Comparison of ENCODE assay signal across 9 mouse cellular contexts in genomic region chr9:25041665-25042064, GRCm38 (mm10). TPM values are rescaled to one million over a fixed set of nuclear protein-coding genes. Genes with fewer than 3 reads are reported as not detected.
DNase-seq lines count a peak whose midpoint lies in the region; ATAC-seq and TF ChIP-seq lines count a peak whose summit lies in the region.
"Had no signal": no experiment of that assay in that cellular context is flagged by ENCODE, and none has a peak within 500 bp of the region (broad histone marks: within the 10 kb centered on the region; RNA-seq: fewer than 3 reads in every experiment).

No protein-coding gene starts in this region.

- no peak overlapping the region for H3K9ac ChIP-seq in liver, adult 2 months (ENCODE audit: low read depth, low read length)
- H3K9ac ChIP-seq in neural tube, embryonic 15.5 days (replicated peaks): no peak overlapping the region
- H3K9ac ChIP-seq: lung, embryonic 15.5 days had no signal

- TF ChIP-seq POLR2A in liver, adult 2 months (IDR thresholded peaks at IDR 0.05; ENCODE audit: extremely low read depth, insufficient read depth, low read length): no peak
- TF ChIP-seq POLR2A in lung, adult 2 months (IDR thresholded peaks at IDR 0.05; ENCODE audit: borderline replicate concordance, extremely low read depth, low read depth, low read length): no peak

- peak; percentile 49 for DNase-seq in liver, adult 2 months (ENCODE audit: extremely low read depth, low read depth, low spot score)
- DNase-seq in liver (no peak), NIH3T3 (ENCODE audit: low read depth) (peak; percentile 80)
- DNase-seq in cerebellum, postnatal 14 days: peak; percentile 71 to 73
- DNase-seq in heart, postnatal 4 days: peak; percentile 57
- peak; percentile 4 for DNase-seq in lung, adult 2 months
- no peak for DNase-seq in testis, postnatal 14 days (ENCODE audit: low spot score)

- no peak overlapping the region for H3K4me3 ChIP-seq in liver, adult 2 months (ENCODE audit: insufficient read depth, low read depth, low read length)
- H3K4me3 ChIP-seq in lung, adult 2 months (replicated peaks; ENCODE audit: extremely low read depth, low read depth, low read length): no peak overlapping the region
- H3K4me3 ChIP-seq in neural tube, embryonic 15.5 days (replicated peaks): no peak overlapping the region
- H3K4me3 ChIP-seq: lung, embryonic 15.5 days had no signal

- no peaks in the 10 kb centered on the region for H3K27me3 ChIP-seq in liver, adult 2 months (ENCODE audit: control insufficient read depth, insufficient read depth, low read length)
- H3K27me3 ChIP-seq in neural tube, embryonic 15.5 days (replicated peaks): no peaks in the 10 kb centered on the region
- H3K27me3 ChIP-seq: lung, embryonic 15.5 days had no signal

- ATAC-seq in neural tube, embryonic 15.5 days (ENCODE audit: low FRiP score): 0 out of 2 replicates have a peak, but pooled peaks have one; percentile 28

- no peaks in the 10 kb centered on the region for H3K4me1 ChIP-seq in liver, adult 2 months (ENCODE audit: control insufficient read depth, insufficient read depth, low read length)
- no peaks in the 10 kb centered on the region for H3K4me1 ChIP-seq in lung, adult 2 months (ENCODE audit: control insufficient read depth, insufficient read depth, low read length)
- H3K4me1 ChIP-seq in neural tube, embryonic 15.5 days: peaks cover 7% of the 10 kb centered on the region
- H3K4me1 ChIP-seq: lung, embryonic 15.5 days had no signal

- H3K4me2 ChIP-seq in neural tube, embryonic 15.5 days: no peak overlapping the region
- H3K4me2 ChIP-seq: lung, embryonic 15.5 days had no signal

- WGBS in liver, adult 2 months: 27% methylated on average over 6 of the region's 6 CpGs
- 28% methylated on average over 6 of the region's 6 CpGs for WGBS in lung, adult 2 months
- WGBS in neural tube, embryonic 15.5 days: 27% methylated on average over 6 of the region's 6 CpGs

- H3K79me2 ChIP-seq in liver, adult 2 months (ENCODE audit: control insufficient read depth, insufficient read depth, low read length): no peaks in the 10 kb centered on the region

- no peaks in the 10 kb centered on the region for H3K9me3 ChIP-seq in neural tube, embryonic 15.5 days (replicated peaks)
- H3K9me3 ChIP-seq: lung, embryonic 15.5 days had no signal

- peak; percentile 41; the same call in 1 of the 2 replicates for TF ChIP-seq CTCF in liver, adult 2 months (IDR thresholded peaks at IDR 0.05; ENCODE audit: low read depth, low read length)
- TF ChIP-seq CTCF in lung, adult 2 months (IDR thresholded peaks at IDR 0.05; ENCODE audit: insufficient read depth, low read length): peak; percentile 31; the same call in 1 of the 2 replicates

- H3K27ac ChIP-seq in liver, adult 2 months (replicated peaks; ENCODE audit: insufficient read depth, low read depth, low read length): no peak overlapping the region
- no peak overlapping the region for H3K27ac ChIP-seq in neural tube, embryonic 15.5 days (replicated peaks)
- H3K27ac ChIP-seq: lung, embryonic 15.5 days had no signal

- H3K36me3 ChIP-seq in liver, adult 2 months (ENCODE audit: control insufficient read depth, insufficient read depth, low read length): no peaks in the 10 kb centered on the region
- H3K36me3 ChIP-seq in neural tube, embryonic 15.5 days: no peaks in the 10 kb centered on the region
- H3K36me3 ChIP-seq: lung, embryonic 15.5 days had no signal

RNA-seq across cellular contexts. Expression of gene Gm10181, which starts 47.6 kb away (rescaled TPM):
- total RNA-seq in liver, adult 2 months (2014; rRNA removed): not detected in 2 replicates
- polyA plus RNA-seq in liver, adult 2 months (2012; rRNA removed): not detected in 2 replicates
- not detected for total RNA-seq in heart, postnatal 4 days (2021)
- polyA plus RNA-seq in lung, adult 2 months (2012; rRNA removed): not detected in 2 replicates
- not detected in 2 replicates for polyA plus RNA-seq in neural tube, embryonic 15.5 days (2015; fragmentation: Nextera tagmentation; extraction: Ambion mirVana)
- polyA plus RNA-seq: lung, embryonic 15.5 days had no signal

Comparison
In these comparisons a context has a peak if more than half of its experiments do, and no peak if none do; other contexts are left out.
1. DNase-seq: peak in liver, adult 2 months (single experiment), NIH3T3 (single experiment), cerebellum, postnatal 14 days (2 of 2), heart, postnatal 4 days (single experiment) and lung, adult 2 months (single experiment); none in liver (single experiment) and testis, postnatal 14 days (single experiment).